Mouse (Mus musculus) frontal cortex, postnatal 25 days (tissue): ENCODE results near the gene 4930402H24Rik.

Experiments used
- DNase-seq, 2 experiments: peaks; one replicate each; pipeline ENCODE4 v3.0.0; 2022; ENCODE audit warnings: low spot score in 2 of 2

Gene 4930402H24Rik

GRCm38 (mm10) chr2:130731855-130732254 lies 174.4 kb downstream of the 4930402H24Rik start:
- no peak for DNase-seq

GRCm38 (mm10) chr2:130730746-130731145 lies 175.5 kb downstream of the 4930402H24Rik start:
- no peak for DNase-seq

GRCm38 (mm10) chr2:130728906-130729585 lies 177.2 kb downstream of the 4930402H24Rik start:
- no peak for DNase-seq

- no peak for DNase-seq
These were observed 178.5 kb downstream of the 4930402H24Rik start for GRCm38 (mm10) chr2:130727752-130728151.

GRCm38 (mm10) chr2:130724369-130724768 lies 181.8 kb downstream of the 4930402H24Rik start:
- no peak for DNase-seq

- DNase-seq = no peak
These were observed 188.3 kb downstream of the 4930402H24Rik start for GRCm38 (mm10) chr2:130717951-130718350.

- no peak for DNase-seq
These were observed 199.1 kb downstream of the 4930402H24Rik start for GRCm38 (mm10) chr2:130707057-130707456.

GRCm38 (mm10) chr2:130706602-130707001 lies 199.6 kb downstream of the 4930402H24Rik start:
- DNase-seq = no peak

GRCm38 (mm10) chr2:130705178-130705577 lies 201.0 kb downstream of the 4930402H24Rik start:
- DNase-seq = no peak

GRCm38 (mm10) chr2:130704040-130705001 lies 201.9 kb downstream of the 4930402H24Rik start:
- DNase-seq = no peak

- no peak for DNase-seq
These were observed 208.4 kb downstream of the 4930402H24Rik start for GRCm38 (mm10) chr2:130697821-130698266.

GRCm38 (mm10) chr2:130697153-130697810 lies 208.9 kb downstream of the 4930402H24Rik start, which contains the start of gene Slc4a11:
TSS of gene Slc4a11 (minus strand) at chr2:130697519.
- no peak for DNase-seq

GRCm38 (mm10) chr2:130696700-130697152 lies 209.5 kb downstream of the 4930402H24Rik start:
- DNase-seq = no peak

GRCm38 (mm10) chr2:130693563-130693962 lies 212.6 kb downstream of the 4930402H24Rik start:
- DNase-seq = no peak

- DNase-seq = no peak
These were observed 217.2 kb downstream of the 4930402H24Rik start for GRCm38 (mm10) chr2:130689011-130689410.

- DNase-seq = no peak
These were observed 220.8 kb downstream of the 4930402H24Rik start for GRCm38 (mm10) chr2:130685426-130685825.

- DNase-seq = no peak
These were observed 224.7 kb downstream of the 4930402H24Rik start for GRCm38 (mm10) chr2:130681531-130681930.

GRCm38 (mm10) chr2:130679899-130680298 lies 226.3 kb downstream of the 4930402H24Rik start:
- no peak for DNase-seq

GRCm38 (mm10) chr2:130679154-130679553 lies 227.1 kb downstream of the 4930402H24Rik start:
- DNase-seq = no peak

- DNase-seq = no peak
These were observed 229.0 kb downstream of the 4930402H24Rik start for GRCm38 (mm10) chr2:130677211-130677610.

GRCm38 (mm10) chr2:130667559-130667958 lies 238.6 kb downstream of the 4930402H24Rik start, which contains the start of gene Itpa:
TSS of gene Itpa (plus strand) at chr2:130667610.
- peak; percentile 65 to 70 for DNase-seq
